Mouse (Mus musculus) testis, adult 2 months (tissue): Measurements from ENCODE around the gene Hmbs. TPM values are rescaled to one million over a fixed set of nuclear protein-coding genes. Genes with fewer than 3 reads are reported as not detected.
A peak's percentile ranks its signal among the peaks of the same experiment; 100 is the strongest.
"Not testable (repeated sequence)": the region's sequence is repeated elsewhere in the genome, so short reads cannot be mapped to it uniquely, and the experiment has no call there.

Experiments used
- H3K27ac ChIP-seq: fragments of 200-500 bp; 2 replicates; pipeline ENCODE4 v1.5.1; 2012; ENCODE audit warnings: low read depth, low read length; ENCODE audit not compliant: control insufficient read depth, insufficient read depth
- H3K27me3 ChIP-seq: fragments of 200-500 bp; 2 replicates; pipeline ENCODE4 v1.6.1; 2012; ENCODE audit warnings: mild to moderate bottlenecking, low read length, moderate library complexity; ENCODE audit not compliant: control insufficient read depth, insufficient read depth
- H3K36me3 ChIP-seq: fragments of 200-500 bp; 2 replicates; pipeline ENCODE4 v1.6.1; 2012; ENCODE audit warnings: mild to moderate bottlenecking, low read length; ENCODE audit not compliant: control insufficient read depth, insufficient read depth
- H3K4me1 ChIP-seq: fragments of 200-500 bp; 2 replicates; pipeline ENCODE4 v1.6.1; 2012; ENCODE audit warnings: low read length; ENCODE audit not compliant: control insufficient read depth, insufficient read depth
- H3K4me3 ChIP-seq: fragments of 200-500 bp; 2 replicates; pipeline ENCODE4 v1.5.1; 2012; ENCODE audit warnings: low read depth, mild to moderate bottlenecking, low read length, moderate library complexity, mixed read lengths; ENCODE audit not compliant: control insufficient read depth
- CTCF ChIP-seq: fragments of 200-500 bp; IDR thresholded peaks from 2 replicates; pipeline ENCODE4 v1.5.1; 2012; ENCODE audit warnings: low read depth, mild to moderate bottlenecking, inconsistent platforms, low read length, moderate library complexity; ENCODE audit not compliant: control insufficient read depth, insufficient read depth, insufficient replicate concordance
- POLR2A ChIP-seq: fragments of 200-500 bp; IDR thresholded peaks from 2 replicates; pipeline ENCODE4 v1.6.1; 2012; ENCODE audit warnings: low read depth, mild to moderate bottlenecking, inconsistent platforms, low read length, moderate library complexity; ENCODE audit not compliant: control insufficient read depth
- polyA plus RNA-seq: library from polyadenylated mRNA; depleted of rRNA; stranded (reverse); fragments of >200 nt; gene quantifications from 2 replicates; pipeline ENCODE4 v1.2.3, GENCODE M21; 2012

Gene Hmbs
- polyA plus RNA-seq, 1 experiment, result 18.2 TPM

DNA sequence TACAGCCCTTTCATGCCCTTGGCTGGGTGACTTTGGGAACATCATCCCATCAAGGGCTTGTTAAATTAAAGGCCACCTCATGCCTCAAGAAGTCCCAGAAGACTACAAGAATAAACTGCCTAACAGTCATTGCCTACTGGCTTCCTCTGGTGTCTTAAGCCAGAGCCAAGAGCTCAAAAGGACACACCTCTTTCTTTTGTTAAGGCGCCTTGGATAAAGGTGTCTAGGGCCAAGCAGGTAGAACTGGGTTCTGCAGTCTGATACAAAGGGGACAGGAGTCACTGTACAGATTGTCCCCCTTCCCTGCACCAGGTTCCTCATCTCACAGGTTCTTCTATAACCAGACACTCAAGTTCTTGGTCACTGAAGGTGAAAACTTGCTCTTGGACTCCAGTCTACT lies 1.4 kb downstream of the Hmbs start:
- H3K4me1 ChIP-seq, result peaks cover 11% of the 10 kb centered on the region
- H3K36me3 ChIP-seq, result no peaks in the 10 kb centered on the region; the same call in 1 of the 2 replicates
- no peak for TF ChIP-seq CTCF
- no peak for TF ChIP-seq POLR2A
- H3K27me3 ChIP-seq, result no peaks in the 10 kb centered on the region
- peak overlapping the region; percentile 11; the same call in 1 of the 2 replicates for H3K4me3 ChIP-seq
- peak overlapping the region; percentile 100 for H3K27ac ChIP-seq

DNA sequence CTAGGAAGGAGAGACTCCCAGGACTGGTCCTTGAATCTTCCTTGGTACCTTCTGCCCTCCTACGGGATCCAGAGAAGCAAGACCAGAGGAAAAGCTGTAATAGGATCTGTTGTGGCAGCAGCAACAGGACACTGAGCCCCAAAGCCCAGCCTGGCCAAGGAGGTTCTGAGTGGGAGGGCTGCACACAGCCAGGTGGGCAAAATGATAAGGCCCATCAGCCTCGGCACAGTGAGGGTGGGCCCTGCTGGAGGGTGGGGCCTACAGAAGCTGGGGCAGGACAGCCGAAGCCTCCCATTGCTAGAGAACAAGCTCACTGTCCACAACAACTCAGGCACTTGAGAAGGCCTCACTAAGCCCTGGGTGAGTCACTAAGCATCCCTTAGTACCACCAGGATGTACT lies 1.9 kb downstream of the Hmbs start:
- Histone ChIP-seq H3K4me3 (peak overlapping the region; percentile 11), H3K4me1 (peaks cover 11% of the 10 kb centered on the region), H3K36me3 (no peaks in the 10 kb centered on the region; the same call in 1 of the 2 replicates), H3K27me3 (no peaks in the 10 kb centered on the region), H3K27ac (peak overlapping the region; percentile 100; the same call in 1 of the 2 replicates)
- TF ChIP-seq POLR2A (no peak), CTCF (no peak)

DNA sequence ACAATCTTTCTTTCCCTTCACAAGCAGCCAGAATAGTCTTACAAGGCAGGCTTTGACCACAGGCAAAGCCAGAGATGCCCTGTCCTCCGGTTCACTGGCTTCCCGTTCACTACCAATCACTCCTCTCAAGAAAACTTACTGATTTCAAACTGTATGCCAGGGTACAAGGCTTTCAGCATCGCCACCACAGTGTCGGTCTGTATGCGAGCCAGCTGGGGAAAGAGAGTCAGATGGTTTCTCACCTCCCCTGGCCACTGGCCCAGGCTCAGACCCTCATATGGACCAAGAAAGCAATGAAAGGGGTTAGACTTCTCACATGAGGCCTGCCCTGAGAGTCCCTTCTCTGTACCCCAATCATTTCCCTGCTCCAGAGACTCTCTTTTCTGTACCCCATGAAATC lies 2.5 kb downstream of the Hmbs start:
- Histone ChIP-seq H3K4me1 (peaks cover 13% of the 10 kb centered on the region), H3K27ac (no peak overlapping the region), H3K27me3 (no peaks in the 10 kb centered on the region), H3K36me3 (no peaks in the 10 kb centered on the region; the same call in 1 of the 2 replicates), H3K4me3 (no peak overlapping the region; the same call in 1 of the 2 replicates)
- TF ChIP-seq POLR2A, result no peak
- TF ChIP-seq CTCF, result no peak

DNA sequence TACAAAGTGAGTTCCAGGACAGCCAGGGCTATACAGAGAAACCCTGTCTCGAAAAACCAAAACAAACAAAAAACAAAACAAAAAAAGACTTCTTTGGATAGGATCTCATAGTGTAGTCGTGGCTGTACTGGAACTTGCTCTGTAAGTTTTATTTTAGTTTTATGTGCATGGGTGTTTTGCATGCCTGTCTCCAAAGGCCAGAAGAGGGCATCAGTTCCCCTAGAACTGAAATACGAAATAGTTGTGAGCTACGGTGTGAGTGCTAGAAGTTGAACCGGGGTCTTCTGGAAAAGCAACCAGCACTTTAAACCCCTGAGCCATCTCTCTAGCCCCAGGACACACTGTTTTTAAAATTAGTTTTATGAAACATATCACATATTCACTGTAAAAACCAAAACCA lies 5.5 kb downstream of the Hmbs start:
- Histone ChIP-seq H3K27me3 (no peaks in the 10 kb centered on the region), H3K36me3 (peaks cover 4% of the 10 kb centered on the region), H3K4me3 (no peak overlapping the region), H3K27ac (no peak overlapping the region), H3K4me1 (peaks cover 11% of the 10 kb centered on the region)
- no peak for TF ChIP-seq POLR2A
- no peak for TF ChIP-seq CTCF

DNA sequence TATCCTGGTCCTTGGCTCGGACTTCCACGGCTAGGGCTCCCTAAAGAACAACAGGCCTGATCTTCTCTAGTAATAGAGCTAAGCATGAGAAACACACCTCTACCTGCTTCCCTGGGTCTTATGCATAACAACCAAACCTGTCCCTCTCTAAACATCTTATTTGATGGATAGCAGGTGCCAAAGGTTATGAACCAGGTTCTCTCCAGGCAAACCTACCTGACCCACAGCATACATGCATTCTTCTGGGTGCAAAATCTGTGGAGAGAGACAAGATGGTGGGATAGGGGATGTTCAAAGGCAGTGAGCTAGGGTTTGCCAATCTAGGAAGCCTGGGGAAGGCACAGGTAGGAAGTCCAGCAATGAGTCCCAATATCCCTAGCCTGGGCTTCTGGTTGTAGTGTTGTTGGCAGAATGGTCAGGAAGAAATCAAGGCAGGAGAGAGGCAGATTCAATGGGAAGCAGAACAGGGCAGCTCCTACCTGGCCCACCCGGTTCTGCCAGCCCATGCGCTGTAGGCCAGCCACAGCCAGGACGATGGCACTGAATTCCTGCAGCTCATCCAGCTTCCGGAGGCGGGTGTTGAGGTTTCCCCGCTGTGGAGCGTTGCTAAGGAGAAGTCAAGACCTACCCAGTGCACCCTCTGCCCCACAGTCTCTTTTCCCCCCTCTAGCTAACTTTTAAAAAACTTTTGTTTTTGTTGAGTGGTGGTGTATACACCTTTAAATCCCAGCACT lies 6.4 kb downstream of the Hmbs start:
- Histone ChIP-seq H3K27ac (no peak overlapping the region), H3K36me3 (peaks cover 4% of the 10 kb centered on the region), H3K27me3 (no peaks in the 10 kb centered on the region), H3K4me3 (peak overlapping the region; percentile 65), H3K4me1 (peaks cover 9% of the 10 kb centered on the region)
- TF ChIP-seq CTCF, result no peak
- TF ChIP-seq POLR2A, result no peak

DNA sequence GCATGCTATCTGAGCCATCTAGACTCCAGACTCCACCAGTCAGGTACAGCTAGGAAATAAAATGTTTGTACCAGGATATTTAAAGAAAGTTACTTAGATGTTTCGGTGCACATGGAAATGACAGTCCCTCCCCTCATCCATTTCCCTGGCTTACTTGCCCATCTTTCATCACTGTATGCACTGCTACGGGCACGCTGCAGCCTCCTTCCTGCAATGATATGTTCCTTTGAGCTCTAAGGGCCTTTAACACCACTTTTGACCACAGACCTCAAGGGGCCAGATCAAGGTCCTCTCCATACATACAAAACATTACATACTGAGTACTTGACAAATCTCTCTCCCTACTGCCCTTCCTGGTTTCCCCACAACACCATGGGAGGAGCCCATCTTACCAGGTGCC lies 7.1 kb downstream of the Hmbs start:
- Histone ChIP-seq H3K27ac (no peak overlapping the region), H3K27me3 (no peaks in the 10 kb centered on the region), H3K4me1 (peaks cover 9% of the 10 kb centered on the region), H3K4me3 (peak overlapping the region; percentile 65), H3K36me3 (peaks cover 4% of the 10 kb centered on the region)
- TF ChIP-seq CTCF, result no peak
- no peak for TF ChIP-seq POLR2A

DNA sequence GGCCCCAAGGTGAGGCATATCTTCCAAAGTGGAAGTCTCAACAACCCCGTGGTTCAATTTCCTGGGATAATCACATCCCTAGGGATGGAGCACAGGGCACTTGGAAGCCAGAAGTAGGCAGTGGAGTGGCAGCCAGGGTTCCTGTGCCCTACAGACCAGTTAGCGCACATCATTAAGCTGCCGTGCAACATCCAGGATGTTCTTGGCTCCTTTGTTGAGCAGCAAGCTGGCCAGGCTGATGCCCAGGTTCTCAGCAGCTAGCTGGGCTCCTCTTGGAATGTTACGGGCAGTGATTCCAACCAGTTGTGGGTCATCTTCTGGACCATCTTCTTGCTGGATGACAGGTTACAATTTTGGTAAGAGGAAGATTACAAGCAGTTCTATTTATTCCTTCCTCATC lies 7.5 kb downstream of the Hmbs start:
- not testable (repeated sequence) for H3K27me3 ChIP-seq, H3K36me3 ChIP-seq, H3K4me1 ChIP-seq, H3K27ac ChIP-seq
- H3K4me3 ChIP-seq, result peak overlapping the region; percentile 65

DNA sequence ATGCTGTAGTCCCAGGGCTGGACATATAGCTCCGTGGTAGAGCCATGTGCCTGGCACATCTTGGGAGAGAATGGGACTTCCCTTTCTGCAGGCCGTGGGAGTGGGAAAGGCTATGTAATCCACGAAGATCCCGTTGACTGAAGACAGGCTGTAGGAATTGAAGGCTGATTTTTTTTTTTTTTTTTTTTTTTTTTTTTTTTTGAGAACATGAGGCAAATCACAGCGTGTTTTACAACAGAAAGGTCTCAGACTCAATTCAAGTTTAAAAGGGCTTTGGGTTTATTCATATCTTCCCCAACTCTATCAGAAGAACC lies 8.0 kb downstream of the Hmbs start:
- H3K27ac ChIP-seq, result peak overlapping the region; percentile 98
- peaks cover 7% of the 10 kb centered on the region for H3K36me3 ChIP-seq
- peaks cover 9% of the 10 kb centered on the region for H3K4me1 ChIP-seq
- no peaks in the 10 kb centered on the region for H3K27me3 ChIP-seq
- peak overlapping the region; percentile 98 for H3K4me3 ChIP-seq
- TF ChIP-seq CTCF, result no peak
- no peak for TF ChIP-seq POLR2A
